Mouse (Mus musculus) erythroblast, embryonic 14.5 days (primary cell): ENCODE measurements around the gene Tusc2. TPM values are rescaled to one million over a fixed set of nuclear protein-coding genes. Genes with fewer than 3 reads are reported as not detected.

Experiments used
- H3K27me3 ChIP-seq: 2 replicates; pipeline ENCODE4 v1.6.1; 2012; ENCODE audit warnings: inconsistent platforms; ENCODE audit not compliant: control insufficient read depth
- H3K36me3 ChIP-seq: 2 replicates; pipeline ENCODE4 v1.6.1; 2012; ENCODE audit warnings: mild to moderate bottlenecking, inconsistent platforms; ENCODE audit not compliant: control insufficient read depth
- H3K4me1 ChIP-seq: 2 replicates; pipeline ENCODE4 v1.6.1; 2012; ENCODE audit warnings: inconsistent platforms; ENCODE audit not compliant: control insufficient read depth
- H3K4me3 ChIP-seq: replicated peaks from 2 replicates; pipeline ENCODE3; 2012; ENCODE audit warnings: moderate library complexity, mild to moderate bottlenecking, inconsistent platforms
- H3K9me3 ChIP-seq: 2 replicates; pipeline ENCODE4 v1.6.1; 2012; ENCODE audit warnings: low read length, inconsistent platforms, mixed read lengths; ENCODE audit not compliant: control insufficient read depth
- GATA1 ChIP-seq: IDR thresholded peaks from 2 replicates; pipeline ENCODE4 v1.6.1; 2012; ENCODE audit warnings: low read length, inconsistent platforms, mixed read lengths
- TAL1 ChIP-seq: IDR thresholded peaks from 3 replicates; pipeline ENCODE4 v1.6.1; 2012; ENCODE audit warnings: low read length, inconsistent platforms, mixed read lengths
- polyA plus RNA-seq: library from polyadenylated mRNA; stranded (reverse); fragments of >175 nt; gene quantifications from 2 replicates; pipeline ENCODE4 v1.2.3, GENCODE M21; 2012

Gene Tusc2
- 3.7 and 5.3 TPM in 2 replicates for polyA plus RNA-seq

DNA sequence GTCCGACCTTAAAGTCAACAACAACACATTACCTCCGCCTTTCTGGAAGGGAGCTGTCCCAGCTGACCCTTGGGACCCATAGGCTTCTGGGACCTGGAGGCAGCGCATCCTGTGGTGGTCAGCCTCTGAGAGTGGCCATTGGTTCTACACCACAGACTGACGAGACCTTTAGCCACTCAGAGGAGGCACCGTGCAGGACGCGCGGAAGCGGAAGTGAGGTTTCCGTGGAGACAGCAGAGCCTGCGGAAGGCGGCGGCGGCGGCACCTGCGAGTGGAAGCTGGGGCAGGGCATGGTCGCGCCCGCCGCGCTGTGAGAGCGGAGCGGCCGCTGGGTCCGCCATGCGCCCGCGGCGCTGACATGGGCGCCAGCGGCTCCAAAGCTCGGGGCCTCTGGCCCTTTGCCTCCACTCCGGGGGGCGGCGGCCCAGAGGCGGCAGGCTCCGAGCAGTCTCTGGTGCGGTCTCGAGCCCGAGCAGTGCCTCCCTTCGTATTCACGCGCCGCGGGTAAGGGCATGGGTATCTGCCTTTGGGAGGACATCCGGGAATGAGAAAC is at the start of gene Tusc2:
Gene Tusc2, plus strand, starts transcription at position 227 of the 553 bp plus-strand sequence.
- Histone ChIP-seq H3K9me3 (no peaks in the 10 kb centered on the region), H3K4me1 (peaks cover 60% of the 10 kb centered on the region), H3K27me3 (no peaks in the 10 kb centered on the region), H3K36me3 (peaks cover 76% of the 10 kb centered on the region), H3K4me3 (peak within 1 kb of the TSS; percentile 76)
- TF ChIP-seq TAL1: no peak
- TF ChIP-seq GATA1: no peak

DNA sequence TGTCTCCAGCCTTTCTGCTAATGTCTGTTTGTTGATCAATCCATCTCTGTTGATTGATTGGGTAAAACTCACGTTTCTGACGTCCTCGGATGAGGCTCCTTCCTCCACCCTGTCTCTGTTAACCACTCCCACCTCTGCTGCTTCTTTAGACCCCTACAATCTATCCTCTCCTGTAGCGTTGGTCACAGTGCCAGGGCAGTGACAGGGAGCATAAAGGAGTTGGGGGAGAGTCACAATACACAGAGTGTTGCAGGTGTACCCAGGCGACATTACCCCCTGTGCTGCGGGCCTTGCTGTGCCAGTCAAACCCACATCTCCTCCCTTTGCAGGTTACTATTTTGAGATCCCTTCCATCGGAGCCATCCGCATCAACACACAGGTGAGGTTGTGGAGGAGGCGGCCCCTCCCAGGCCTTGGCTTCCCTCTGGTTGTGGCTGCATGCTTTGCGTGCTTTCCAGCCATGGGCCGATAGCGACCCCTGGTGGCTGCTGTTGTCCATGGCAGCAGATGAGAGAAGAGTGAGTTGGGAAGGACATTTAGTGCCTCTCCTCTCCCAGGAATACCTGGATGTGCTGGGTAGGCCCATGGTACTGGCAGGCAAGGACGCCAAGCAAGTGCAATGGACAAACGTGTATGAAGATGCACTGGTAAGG is 48.6 kb upstream of the Tusc2 start:
- no peak for TF ChIP-seq TAL1
- no peak for TF ChIP-seq GATA1
- Histone ChIP-seq H3K4me1 (no peaks in the 10 kb centered on the region), H3K27me3 (peaks cover 4% of the 10 kb centered on the region; the same call in 1 of the 2 replicates), H3K9me3 (no peaks in the 10 kb centered on the region), H3K36me3 (no peaks in the 10 kb centered on the region), H3K4me3 (no peak overlapping the region)

DNA sequence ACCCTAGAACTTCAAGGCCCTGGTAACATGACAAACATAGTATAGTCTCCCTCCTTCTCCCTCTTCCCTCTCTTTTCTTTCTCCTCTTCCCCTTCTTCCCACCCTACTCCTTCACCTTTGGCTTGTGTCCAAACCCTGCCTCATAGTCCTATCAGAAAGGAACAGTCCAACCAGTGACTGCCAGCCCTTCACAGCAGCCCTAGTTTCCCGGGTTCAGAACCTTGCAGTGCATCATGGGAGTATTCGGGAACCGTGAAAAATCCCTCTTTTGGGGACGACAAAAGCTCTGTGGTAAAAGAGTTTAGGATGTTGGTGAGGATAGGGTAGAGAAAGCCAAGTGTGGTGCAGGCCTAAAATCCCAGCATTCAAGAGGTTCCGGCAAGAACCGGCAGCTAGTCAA is 42.7 kb upstream of the Tusc2 start:
- Histone ChIP-seq H3K4me3 (no peak overlapping the region), H3K36me3 (no peaks in the 10 kb centered on the region), H3K4me1 (peaks cover 7% of the 10 kb centered on the region), H3K9me3 (no peaks in the 10 kb centered on the region), H3K27me3 (peaks cover 31% of the 10 kb centered on the region)
- TF ChIP-seq GATA1 (no peak), TAL1 (no peak)

DNA sequence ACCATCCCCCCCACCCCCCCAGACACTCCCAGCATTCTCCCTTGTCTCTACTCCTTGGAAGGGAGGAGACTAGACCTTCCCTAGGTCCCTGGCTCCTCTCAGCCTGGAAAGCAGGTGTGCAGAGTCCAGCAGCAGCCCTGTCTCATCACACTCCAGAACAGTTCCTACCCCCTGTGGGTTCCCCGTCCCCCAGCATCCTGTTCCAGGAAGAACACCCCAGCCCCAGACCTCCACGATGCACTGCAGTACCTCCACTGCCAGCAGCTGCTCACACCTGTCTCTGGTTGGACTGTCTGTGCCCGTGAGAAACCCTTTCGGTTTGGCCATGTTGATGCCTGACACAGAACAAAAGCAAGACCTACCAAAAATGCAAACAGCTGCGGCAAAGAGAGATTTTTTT is 41.9 kb upstream of the Tusc2 start:
- Histone ChIP-seq H3K4me3 (no peak overlapping the region), H3K9me3 (no peaks in the 10 kb centered on the region), H3K27me3 (peaks cover 40% of the 10 kb centered on the region), H3K36me3 (no peaks in the 10 kb centered on the region), H3K4me1 (peaks cover 7% of the 10 kb centered on the region)
- TF ChIP-seq GATA1 (no peak), TAL1 (no peak)

DNA sequence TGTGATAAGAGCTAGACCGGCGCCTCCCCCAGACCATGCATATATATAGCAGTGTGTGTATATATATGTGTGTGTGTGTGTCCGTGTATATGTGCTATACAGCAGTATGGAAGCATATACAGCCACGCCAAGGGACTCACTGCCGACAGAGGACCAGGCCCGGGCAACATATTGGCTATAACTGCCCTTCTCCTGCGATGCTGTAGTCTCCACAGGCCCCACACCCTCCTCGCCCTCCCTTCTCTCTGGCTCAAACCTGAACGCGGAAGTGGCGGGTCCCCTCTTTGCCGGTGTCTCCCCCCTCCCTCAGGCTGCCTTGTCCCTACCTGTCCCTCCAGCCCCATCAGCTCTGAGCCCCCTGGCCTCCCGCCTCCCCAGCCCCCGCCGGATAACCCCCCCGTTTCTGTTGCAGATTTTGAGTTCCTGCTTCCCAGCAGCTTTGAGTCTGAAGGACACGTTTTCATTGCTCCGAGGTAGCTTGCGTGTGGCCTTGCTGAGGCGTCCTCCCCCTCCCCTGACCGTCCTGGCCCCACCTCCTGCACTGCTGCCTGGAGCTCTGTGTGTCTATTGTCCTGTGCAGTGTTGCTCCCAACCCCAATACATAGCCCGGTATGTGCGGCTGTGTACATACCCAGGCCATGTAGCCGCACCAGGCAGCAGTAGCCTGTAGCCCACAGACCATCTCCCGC is 41.2 kb upstream of the Tusc2 start:
- Histone ChIP-seq H3K36me3 (no peaks in the 10 kb centered on the region), H3K4me3 (no peak overlapping the region), H3K27me3 (peaks cover 46% of the 10 kb centered on the region), H3K4me1 (peaks cover 14% of the 10 kb centered on the region), H3K9me3 (peaks cover 3% of the 10 kb centered on the region; the same call in 1 of the 2 replicates)
- TF ChIP-seq TAL1: no peak
- no peak for TF ChIP-seq GATA1

DNA sequence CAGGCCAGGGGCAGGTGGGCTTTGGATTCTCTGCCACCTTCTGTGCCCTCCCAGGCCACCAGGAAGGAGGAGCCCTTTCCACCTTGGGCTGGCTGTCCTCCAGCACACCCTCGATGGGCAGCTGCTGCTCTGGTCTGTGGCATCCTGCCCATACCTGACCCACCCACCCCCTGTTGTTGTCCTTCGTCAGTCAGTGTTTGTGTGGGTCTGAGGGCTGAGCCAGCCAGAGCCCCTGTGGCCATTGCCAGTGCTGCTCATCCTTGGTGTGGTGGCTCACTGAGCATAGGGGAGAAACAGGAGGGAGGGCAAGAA is 40.7 kb upstream of the Tusc2 start:
- Histone ChIP-seq H3K9me3 (peaks cover 3% of the 10 kb centered on the region; the same call in 1 of the 2 replicates), H3K4me3 (no peak overlapping the region), H3K36me3 (no peaks in the 10 kb centered on the region), H3K4me1 (peaks cover 19% of the 10 kb centered on the region), H3K27me3 (peaks cover 51% of the 10 kb centered on the region)
- TF ChIP-seq GATA1: no peak
- no peak for TF ChIP-seq TAL1

DNA sequence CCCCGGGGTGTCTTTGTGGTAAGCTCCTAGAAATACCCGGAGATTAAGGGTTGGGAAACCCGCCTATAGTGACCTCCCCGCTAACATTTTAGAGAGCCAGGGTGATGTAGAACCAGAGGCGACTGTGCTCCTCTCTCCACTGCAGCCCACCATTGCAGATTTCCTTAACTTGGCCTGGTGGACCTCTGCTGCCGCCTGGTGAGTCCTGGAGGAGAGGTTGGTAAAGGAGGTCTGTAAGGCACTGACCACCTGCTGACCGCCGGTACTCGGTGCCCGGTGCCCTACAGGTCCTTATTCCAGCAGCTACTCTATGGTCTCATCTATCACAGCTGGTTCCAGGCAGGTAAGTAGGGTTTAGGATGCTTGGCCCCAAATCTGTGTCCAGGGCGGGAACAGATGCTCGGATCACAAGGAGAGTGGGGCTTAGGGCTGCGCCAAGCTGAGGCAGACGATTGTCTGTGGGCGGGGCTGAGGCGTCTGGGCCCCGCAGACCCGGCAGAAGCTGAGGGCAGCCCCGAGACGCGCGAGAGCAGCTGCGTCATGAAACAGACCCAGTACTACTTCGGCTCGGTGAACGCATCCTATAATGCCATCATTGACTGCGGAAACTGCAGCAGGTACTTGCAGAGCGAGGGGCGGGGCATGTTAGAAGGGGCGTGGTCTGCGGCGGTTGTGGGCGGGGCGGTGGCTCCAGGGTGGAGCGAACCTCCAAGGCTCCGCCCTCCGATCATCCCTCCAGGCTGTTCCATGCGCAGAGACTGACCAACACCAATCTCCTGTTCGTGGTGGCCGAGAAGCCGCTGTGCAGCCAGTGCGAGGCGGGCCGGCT is 36.6 kb upstream of the Tusc2 start:
- H3K27me3 ChIP-seq: peaks cover 53% of the 10 kb centered on the region
- peaks cover 19% of the 10 kb centered on the region for H3K4me1 ChIP-seq
- TF ChIP-seq GATA1: no peak
- no peak for TF ChIP-seq TAL1
- H3K36me3 ChIP-seq: no peaks in the 10 kb centered on the region
- H3K4me3 ChIP-seq: peak overlapping the region; percentile 51
- peaks cover 3% of the 10 kb centered on the region; the same call in 1 of the 2 replicates for H3K9me3 ChIP-seq

DNA sequence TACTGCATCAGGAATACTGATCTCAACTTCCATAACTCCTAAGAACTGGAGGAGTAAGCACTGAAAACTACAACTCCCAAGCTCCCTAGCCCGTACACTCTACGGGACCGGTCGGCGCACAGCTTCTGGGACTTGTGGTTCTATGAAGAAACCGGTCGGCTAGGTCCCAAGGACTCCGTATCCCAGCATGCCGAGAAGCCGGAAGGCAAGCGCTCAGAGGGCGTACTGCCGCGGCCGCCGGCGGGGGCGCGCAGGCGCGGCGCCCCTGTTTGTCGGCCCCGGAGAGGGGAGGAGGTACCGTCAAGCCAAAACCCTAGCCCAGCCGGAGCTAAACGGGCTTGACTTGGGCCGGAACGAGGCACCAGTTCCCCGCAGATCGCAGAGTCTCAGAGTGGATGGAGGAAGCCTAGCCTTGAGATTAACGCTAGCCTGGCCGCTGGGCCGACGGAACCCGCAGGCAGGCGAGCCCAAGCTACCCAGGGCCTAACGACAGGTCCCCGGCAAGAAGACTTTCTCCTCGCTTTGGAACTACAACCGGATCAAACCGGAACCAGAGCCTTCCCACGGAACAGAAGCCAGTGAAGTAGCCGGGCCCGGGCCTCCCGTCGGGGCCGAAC is 29.2 kb upstream of the Tusc2 start, which contains the start of gene Tmem115:
Gene Tmem115, plus strand, starts transcription at position 155 of the 617 bp plus-strand sequence.
- Histone ChIP-seq H3K4me1 (peaks cover 54% of the 10 kb centered on the region), H3K9me3 (no peaks in the 10 kb centered on the region), H3K4me3 (peak within 1 kb of the TSS; percentile 70), H3K36me3 (peaks cover 32% of the 10 kb centered on the region), H3K27me3 (peaks cover 3% of the 10 kb centered on the region; the same call in 1 of the 2 replicates)
- TF ChIP-seq GATA1 (no peak), TAL1 (no peak)
